Comparison of ENCODE assay signal across 10 mouse cellular contexts in the genomic region with DNA sequence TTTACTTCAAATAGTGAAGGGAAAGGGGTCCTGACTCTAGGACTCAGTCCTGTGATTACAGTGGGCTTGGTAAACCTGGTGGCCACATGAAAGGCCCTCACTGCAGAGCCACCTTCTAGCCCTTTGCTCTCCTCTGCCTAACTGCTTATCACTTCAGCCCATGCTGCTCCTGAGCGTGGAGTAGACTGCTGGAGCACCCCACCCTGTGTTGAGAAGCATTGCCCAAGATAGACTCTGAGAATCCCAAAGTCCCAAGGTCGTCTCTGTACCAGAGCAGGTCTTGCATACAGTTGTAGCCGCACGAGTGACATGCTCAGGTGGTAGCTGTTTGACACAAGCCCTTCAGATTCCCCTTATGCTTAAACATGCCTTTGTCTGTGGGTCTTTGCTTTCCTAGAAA.
DNase-seq lines count a peak whose midpoint lies in the region; ATAC-seq and TF ChIP-seq lines count a peak whose summit lies in the region.
"Had no signal": no experiment of that assay in that cellular context is flagged by ENCODE, and none has a peak within 500 bp of the region (broad histone marks: within the 10 kb centered on the region; RNA-seq: fewer than 3 reads in every experiment).

No protein-coding gene starts in this region.

- 0 out of 2 replicates have a peak overlapping the region, but pooled peaks have one; percentile 40 for H3K9ac ChIP-seq in forebrain, embryonic 13.5 days
- H3K9ac ChIP-seq in forebrain, embryonic 14.5 days (ENCODE audit: low read length): no peak overlapping the region
- 0 out of 2 replicates have a peak overlapping the region, but pooled peaks have one; percentile 24 for H3K9ac ChIP-seq in midbrain, postnatal 0 days (replicated peaks; ENCODE audit: low read length, poor library complexity, severe bottlenecking)
- no peak overlapping the region for H3K9ac ChIP-seq in midbrain, embryonic 16.5 days (ENCODE audit: low read depth, low read length)
- no peak overlapping the region for H3K9ac ChIP-seq in stomach, embryonic 14.5 days (replicated peaks; ENCODE audit: low read depth, low read length)
- H3K9ac ChIP-seq: forebrain, embryonic 15.5 days had no signal

- WGBS in forebrain, embryonic 13.5 days: 42% methylated on average over 4 of the region's 4 CpGs
- WGBS in forebrain, embryonic 14.5 days: 57% methylated on average over 4 of the region's 4 CpGs
- WGBS in midbrain, postnatal 0 days: 72% methylated on average over 4 of the region's 4 CpGs
- WGBS in midbrain, embryonic 16.5 days: 63% methylated on average over 4 of the region's 4 CpGs
- 58% methylated on average over 4 of the region's 4 CpGs for WGBS in limb, embryonic 10.5 days
- 53% methylated on average over 4 of the region's 4 CpGs for WGBS in stomach, embryonic 14.5 days

- no peaks in the 10 kb centered on the region for H3K36me3 ChIP-seq in forebrain, embryonic 13.5 days (ENCODE audit: poor library complexity, severe bottlenecking)
- no peaks in the 10 kb centered on the region for H3K36me3 ChIP-seq in forebrain, embryonic 14.5 days (ENCODE audit: control insufficient read depth, insufficient read depth, low read length)
- H3K36me3 ChIP-seq in midbrain, postnatal 0 days (ENCODE audit: insufficient read depth, low read length): no peaks in the 10 kb centered on the region
- no peaks in the 10 kb centered on the region for H3K36me3 ChIP-seq in midbrain, embryonic 16.5 days (ENCODE audit: control insufficient read depth, insufficient read depth, low read length)
- H3K36me3 ChIP-seq in limb, embryonic 10.5 days: no peaks in the 10 kb centered on the region
- no peaks in the 10 kb centered on the region for H3K36me3 ChIP-seq in stomach, embryonic 14.5 days (ENCODE audit: control insufficient read depth, insufficient read depth, low read length)
- H3K36me3 ChIP-seq: forebrain, embryonic 15.5 days had no signal

- H3K4me1 ChIP-seq in forebrain, embryonic 13.5 days: peaks cover 62% of the 10 kb centered on the region
- H3K4me1 ChIP-seq in forebrain, embryonic 14.5 days (ENCODE audit: control insufficient read depth, insufficient read depth, low read length): peaks cover 34% of the 10 kb centered on the region
- H3K4me1 ChIP-seq in midbrain, postnatal 0 days (ENCODE audit: insufficient read depth, low read length): peaks cover 11% of the 10 kb centered on the region; the same call in 1 of the 2 replicates
- H3K4me1 ChIP-seq in midbrain, embryonic 16.5 days (ENCODE audit: control insufficient read depth, insufficient read depth, low read length): peaks cover 30% of the 10 kb centered on the region
- peaks cover 57% of the 10 kb centered on the region for H3K4me1 ChIP-seq in limb, embryonic 10.5 days
- peaks cover 39% of the 10 kb centered on the region for H3K4me1 ChIP-seq in stomach, embryonic 14.5 days (ENCODE audit: control insufficient read depth, insufficient read depth, low read length)

- no peak overlapping the region for H3K4me3 ChIP-seq in forebrain, embryonic 13.5 days
- no peak overlapping the region for H3K4me3 ChIP-seq in forebrain, embryonic 14.5 days (ENCODE audit: low read depth, low read length)
- no peak overlapping the region for H3K4me3 ChIP-seq in midbrain, postnatal 0 days (ENCODE audit: low read depth, low read length)
- H3K4me3 ChIP-seq in midbrain, embryonic 16.5 days (ENCODE audit: low read depth, low read length): no peak overlapping the region
- H3K4me3 ChIP-seq in limb, embryonic 10.5 days: no peak overlapping the region
- no peak overlapping the region for H3K4me3 ChIP-seq in stomach, embryonic 14.5 days (ENCODE audit: low read depth, low read length)
- H3K4me3 ChIP-seq: forebrain, embryonic 15.5 days had no signal

- no peak overlapping the region for H3K4me2 ChIP-seq in forebrain, embryonic 13.5 days
- no peak overlapping the region for H3K4me2 ChIP-seq in forebrain, embryonic 14.5 days (ENCODE audit: low read length)
- H3K4me2 ChIP-seq in midbrain, postnatal 0 days (ENCODE audit: low read depth, low read length, poor library complexity, severe bottlenecking): no peak overlapping the region
- H3K4me2 ChIP-seq in midbrain, embryonic 16.5 days (ENCODE audit: low read length): no peak overlapping the region
- peak overlapping the region; percentile 4; the same call in 1 of the 2 replicates for H3K4me2 ChIP-seq in stomach, embryonic 14.5 days (replicated peaks; ENCODE audit: low read depth, low read length)
- H3K4me2 ChIP-seq: forebrain, embryonic 15.5 days had no signal

- no peaks in the 10 kb centered on the region for H3K9me3 ChIP-seq in forebrain, embryonic 13.5 days (replicated peaks)
- no peaks in the 10 kb centered on the region for H3K9me3 ChIP-seq in forebrain, embryonic 14.5 days (replicated peaks; ENCODE audit: control insufficient read depth, low read length)
- H3K9me3 ChIP-seq in midbrain, postnatal 0 days (ENCODE audit: low read length): no peaks in the 10 kb centered on the region
- H3K9me3 ChIP-seq in midbrain, embryonic 16.5 days (replicated peaks; ENCODE audit: control insufficient read depth, low read length, poor library complexity, severe bottlenecking): no peaks in the 10 kb centered on the region
- no peaks in the 10 kb centered on the region for H3K9me3 ChIP-seq in limb, embryonic 10.5 days (replicated peaks)
- no peaks in the 10 kb centered on the region for H3K9me3 ChIP-seq in stomach, embryonic 14.5 days (ENCODE audit: control insufficient read depth, low read depth, low read length)
- H3K9me3 ChIP-seq: forebrain, embryonic 15.5 days had no signal

- no peaks in the 10 kb centered on the region for H3K27me3 ChIP-seq in forebrain, embryonic 13.5 days
- no peaks in the 10 kb centered on the region for H3K27me3 ChIP-seq in forebrain, embryonic 14.5 days (replicated peaks; ENCODE audit: control insufficient read depth, insufficient read depth, low read length)
- no peaks in the 10 kb centered on the region for H3K27me3 ChIP-seq in midbrain, postnatal 0 days (ENCODE audit: insufficient read depth, low read length)
- no peaks in the 10 kb centered on the region for H3K27me3 ChIP-seq in midbrain, embryonic 16.5 days (ENCODE audit: control insufficient read depth, insufficient read depth, low read depth, low read length)
- H3K27me3 ChIP-seq in limb, embryonic 10.5 days (ENCODE audit: low read depth, poor library complexity, severe bottlenecking): no peaks in the 10 kb centered on the region
- H3K27me3 ChIP-seq in stomach, embryonic 14.5 days (ENCODE audit: control insufficient read depth, insufficient read depth, low read length): no peaks in the 10 kb centered on the region
- H3K27me3 ChIP-seq: forebrain, embryonic 15.5 days had no signal

- no peak for ATAC-seq in forebrain, embryonic 13.5 days
- ATAC-seq in forebrain, embryonic 14.5 days: no peak
- no peak for ATAC-seq in midbrain, postnatal 0 days (ENCODE audit: low FRiP score)
- ATAC-seq in midbrain, embryonic 16.5 days: no peak
- ATAC-seq in stomach, embryonic 14.5 days (ENCODE audit: insufficient number of reproducible peaks, insufficient read depth, low FRiP score, low read depth): peak; percentile 18; the same call in 1 of the 2 replicates
- ATAC-seq: forebrain, embryonic 15.5 days had no signal

- 0 out of 2 replicates have a peak overlapping the region, but pooled peaks have one; percentile 36 for H3K27ac ChIP-seq in forebrain, embryonic 13.5 days
- H3K27ac ChIP-seq in forebrain, embryonic 14.5 days (ENCODE audit: low read depth, low read length): no peak overlapping the region
- H3K27ac ChIP-seq in midbrain, postnatal 0 days (ENCODE audit: low read depth, low read length): no peak overlapping the region
- no peak overlapping the region for H3K27ac ChIP-seq in midbrain, embryonic 16.5 days (ENCODE audit: low read length)
- H3K27ac ChIP-seq in limb, embryonic 10.5 days: peak overlapping the region; percentile 53
- peak overlapping the region; percentile 77 for H3K27ac ChIP-seq in stomach, embryonic 14.5 days (ENCODE audit: low read length)
- H3K27ac ChIP-seq: forebrain, embryonic 15.5 days had no signal

- DNase-seq in forebrain, embryonic 14.5 days (ENCODE audit: low spot score): no peak
- no peak for DNase-seq in midbrain, postnatal 0 days (ENCODE audit: low spot score)
- DNase-seq in limb, embryonic 10.5 days (ENCODE audit: low spot score): no peak
- no peak for DNase-seq in urinary bladder, postnatal 10 days (ENCODE audit: low spot score)
- DNase-seq in thymus, postnatal 10 days (ENCODE audit: low spot score in 2 of 2): no peak
- DNase-seq: adrenal gland, postnatal 14 days had no signal

- TF ChIP-seq CTCF in midbrain, postnatal 0 days (IDR thresholded peaks at IDR 0.05): no peak

Comparison
In these comparisons a context has a peak if more than half of its experiments do, and no peak if none do; other contexts are left out.
1. H3K27ac ChIP-seq: peak in forebrain, embryonic 13.5 days (single experiment), limb, embryonic 10.5 days (single experiment) and stomach, embryonic 14.5 days (single experiment); none in forebrain, embryonic 14.5 days (single experiment), midbrain, postnatal 0 days (single experiment) and midbrain, embryonic 16.5 days (single experiment).
2. H3K9ac ChIP-seq: peak in forebrain, embryonic 13.5 days (single experiment) and midbrain, postnatal 0 days (single experiment); none in forebrain, embryonic 14.5 days (single experiment), midbrain, embryonic 16.5 days (single experiment) and stomach, embryonic 14.5 days (single experiment).